Mouse (Mus musculus): ENCODE data around the gene Vps13d. TPM values are rescaled to one million over a fixed set of nuclear protein-coding genes. Genes with fewer than 3 reads are reported as not detected.

Gene Vps13d
- total and polyA plus RNA-seq, 2 experiments from 2014 or later = 9.0 to 42.6 TPM

DNA sequence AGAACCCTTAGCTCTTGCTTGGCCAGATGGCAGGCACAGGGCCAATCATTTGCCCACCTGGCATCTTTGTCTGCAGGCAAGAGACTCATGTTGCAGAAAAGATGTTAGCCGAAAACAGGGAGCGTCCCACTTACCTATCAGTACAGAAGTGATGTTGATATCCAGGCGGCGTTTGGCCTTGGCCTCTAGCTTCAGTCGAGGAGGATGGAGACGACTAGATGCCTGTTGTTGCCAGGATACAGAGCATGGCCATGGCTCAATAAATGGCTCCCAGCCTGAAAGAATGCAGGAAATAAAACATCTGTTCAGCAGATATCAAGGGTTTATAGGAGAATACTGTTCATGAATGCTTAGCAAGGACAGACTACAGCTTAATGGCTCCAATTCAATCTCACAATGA is 88.0 kb downstream of the Vps13d start:
- Histone ChIP-seq H3K4me1 (ENCODE audit: control insufficient read depth, insufficient read depth) (no peaks in the 10 kb centered on the region), H3K27me3 (ENCODE audit: control insufficient read depth, insufficient read depth, low read length) (no peaks in the 10 kb centered on the region), H3K9ac (replicated peaks; ENCODE audit: low read depth, low read length) (no peak overlapping the region), H3K27ac (ENCODE audit: low read depth) (no peak overlapping the region), H3K36me3 (replicated peaks; ENCODE audit: control insufficient read depth, insufficient read depth, low read length) (peaks cover 100% of the 10 kb centered on the region), H3K4me3 (ENCODE audit: low read depth, low read length) (no peak overlapping the region), H3K9me3 (replicated peaks; ENCODE audit: control insufficient read depth, low read length) (no peaks in the 10 kb centered on the region), H3K4me2 (ENCODE audit: low read depth, low read length) (no peak overlapping the region)
- DNase-seq (ENCODE audit: low spot score) (no peak), ATAC-seq (ENCODE audit: insufficient read depth, low read depth) (no peak)
- TF ChIP-seq CTCF (IDR thresholded peaks at IDR 0.05; ENCODE audit: low read depth) = no peak
- 68% methylated on average over 6 of the region's 6 CpGs for WGBS

- ATAC-seq (ENCODE audit: insufficient read depth, low read depth) (no peak), DNase-seq (ENCODE audit: low spot score) (no peak)
- TF ChIP-seq CTCF (IDR thresholded peaks at IDR 0.05; ENCODE audit: low read depth) (no peak), EP300 (IDR thresholded peaks at IDR 0.05; ENCODE audit: low read depth) (no peak)
- WGBS = 80% methylated on average over 6 of the region's 6 CpGs
- Histone ChIP-seq H3K4me3 (ENCODE audit: low read depth, low read length) (no peak overlapping the region), H3K36me3 (replicated peaks; ENCODE audit: control insufficient read depth, insufficient read depth, low read length) (peaks cover 97% of the 10 kb centered on the region), H3K27ac (ENCODE audit: low read depth) (no peak overlapping the region), H3K27me3 (ENCODE audit: control insufficient read depth, insufficient read depth, low read length) (no peaks in the 10 kb centered on the region), H3K9ac (replicated peaks; ENCODE audit: low read depth, low read length) (no peak overlapping the region), H3K4me2 (ENCODE audit: low read depth, low read length) (no peak overlapping the region), H3K9me3 (replicated peaks; ENCODE audit: control insufficient read depth, low read length) (no peaks in the 10 kb centered on the region), H3K4me1 (ENCODE audit: control insufficient read depth, insufficient read depth) (no peaks in the 10 kb centered on the region)
Measured at GRCm38 (mm10) chr4:145105319-145105718, 89.5 kb downstream of the Vps13d start.

DNA sequence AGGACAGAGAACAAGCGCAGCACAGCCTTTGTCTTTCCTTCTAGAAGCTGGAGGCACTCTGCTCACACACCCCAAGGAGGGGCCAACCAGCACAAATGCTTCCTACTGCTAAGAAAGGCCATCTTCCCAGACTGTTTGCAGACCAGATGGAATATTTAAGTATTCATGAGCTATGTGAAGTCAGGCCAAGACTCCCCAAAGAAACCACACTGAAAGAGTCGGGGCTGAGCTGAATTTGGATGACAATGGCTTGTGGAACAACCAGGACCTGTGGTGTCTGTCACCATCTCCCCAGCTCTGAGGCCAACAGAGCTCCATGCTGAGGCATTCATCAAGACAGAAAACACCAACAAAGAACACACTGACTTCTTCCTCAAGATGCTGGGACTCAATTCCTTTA is 89.9 kb downstream of the Vps13d start:
- H3K27ac ChIP-seq (ENCODE audit: low read depth) = no peak overlapping the region
- H3K4me3 ChIP-seq (ENCODE audit: low read depth, low read length) = no peak overlapping the region
- DNase-seq (ENCODE audit: low spot score) = no peak
- no peaks in the 10 kb centered on the region for H3K27me3 ChIP-seq (ENCODE audit: control insufficient read depth, insufficient read depth, low read length)
- H3K4me2 ChIP-seq (ENCODE audit: low read depth, low read length) = no peak overlapping the region
- TF ChIP-seq EP300 (IDR thresholded peaks at IDR 0.05; ENCODE audit: low read depth) (no peak), CTCF (IDR thresholded peaks at IDR 0.05; ENCODE audit: low read depth) (no peak)
- peaks cover 96% of the 10 kb centered on the region for H3K36me3 ChIP-seq (replicated peaks; ENCODE audit: control insufficient read depth, insufficient read depth, low read length)
- H3K4me1 ChIP-seq (ENCODE audit: control insufficient read depth, insufficient read depth) = no peaks in the 10 kb centered on the region
- 82% methylated on average over 2 of the region's 2 CpGs for WGBS
- H3K9me3 ChIP-seq (replicated peaks; ENCODE audit: control insufficient read depth, low read length) = no peaks in the 10 kb centered on the region
- ATAC-seq (ENCODE audit: insufficient read depth, low read depth) = no peak
- H3K9ac ChIP-seq (replicated peaks; ENCODE audit: low read depth, low read length) = no peak overlapping the region

DNA sequence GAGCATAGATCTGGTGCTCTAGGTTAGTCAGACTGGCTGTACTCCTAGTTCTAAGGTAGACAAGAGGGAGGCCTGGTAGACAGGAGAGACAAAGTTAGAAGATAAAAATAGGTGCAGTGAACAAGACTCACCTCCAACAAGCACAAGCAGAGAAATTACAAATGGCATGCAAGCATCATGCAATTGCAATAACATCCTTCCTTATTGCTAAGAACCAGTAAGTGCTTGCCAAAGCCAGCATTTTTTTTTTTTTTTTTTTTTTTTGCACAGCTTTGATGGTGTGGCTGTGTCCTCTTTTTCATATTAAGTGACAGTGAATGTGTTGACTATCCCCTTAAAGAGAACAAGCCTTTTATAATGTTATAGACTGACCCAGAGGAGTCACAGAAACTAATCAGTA is 91.2 kb downstream of the Vps13d start:
- Histone ChIP-seq H3K4me3 (ENCODE audit: low read depth, low read length) (no peak overlapping the region), H3K36me3 (replicated peaks; ENCODE audit: control insufficient read depth, insufficient read depth, low read length) (peaks cover 96% of the 10 kb centered on the region), H3K9me3 (replicated peaks; ENCODE audit: control insufficient read depth, low read length) (no peaks in the 10 kb centered on the region), H3K4me2 (ENCODE audit: low read depth, low read length) (no peak overlapping the region), H3K9ac (replicated peaks; ENCODE audit: low read depth, low read length) (no peak overlapping the region), H3K27me3 (ENCODE audit: control insufficient read depth, insufficient read depth, low read length) (no peaks in the 10 kb centered on the region), H3K4me1 (ENCODE audit: control insufficient read depth, insufficient read depth) (no peaks in the 10 kb centered on the region), H3K27ac (ENCODE audit: low read depth) (no peak overlapping the region)
- TF ChIP-seq EP300 (IDR thresholded peaks at IDR 0.05; ENCODE audit: low read depth) (no peak), CTCF (IDR thresholded peaks at IDR 0.05; ENCODE audit: low read depth) (no peak)
- no peak for DNase-seq (ENCODE audit: low spot score)
- ATAC-seq (ENCODE audit: insufficient read depth, low read depth) = no peak

- no peak overlapping the region for H3K4me2 ChIP-seq (ENCODE audit: low read depth, low read length)
- no peaks in the 10 kb centered on the region for H3K27me3 ChIP-seq (ENCODE audit: control insufficient read depth, insufficient read depth, low read length)
- ATAC-seq (ENCODE audit: insufficient read depth, low read depth) (no peak), DNase-seq (ENCODE audit: low spot score) (no peak)
- 78% methylated on average over 6 of the region's 6 CpGs for WGBS
- H3K9ac ChIP-seq (replicated peaks; ENCODE audit: low read depth, low read length) = no peak overlapping the region
- TF ChIP-seq CTCF (IDR thresholded peaks at IDR 0.05; ENCODE audit: low read depth) (no peak), EP300 (IDR thresholded peaks at IDR 0.05; ENCODE audit: low read depth) (no peak)
- no peaks in the 10 kb centered on the region for H3K9me3 ChIP-seq (replicated peaks; ENCODE audit: control insufficient read depth, low read length)
- no peak overlapping the region for H3K27ac ChIP-seq (ENCODE audit: low read depth)
- no peak overlapping the region for H3K4me3 ChIP-seq (ENCODE audit: low read depth, low read length)
- H3K36me3 ChIP-seq (replicated peaks; ENCODE audit: control insufficient read depth, insufficient read depth, low read length) = peaks cover 96% of the 10 kb centered on the region
- no peaks in the 10 kb centered on the region for H3K4me1 ChIP-seq (ENCODE audit: control insufficient read depth, insufficient read depth)
Measured at GRCm38 (mm10) chr4:145101823-145102718, 92.7 kb downstream of the Vps13d start.

- Histone ChIP-seq H3K9me3 (replicated peaks; ENCODE audit: control insufficient read depth, low read length) (no peaks in the 10 kb centered on the region), H3K36me3 (replicated peaks; ENCODE audit: control insufficient read depth, insufficient read depth, low read length) (peaks cover 96% of the 10 kb centered on the region), H3K4me1 (ENCODE audit: control insufficient read depth, insufficient read depth) (no peaks in the 10 kb centered on the region), H3K4me2 (ENCODE audit: low read depth, low read length) (no peak overlapping the region), H3K9ac (replicated peaks; ENCODE audit: low read depth, low read length) (no peak overlapping the region), H3K27ac (ENCODE audit: low read depth) (no peak overlapping the region), H3K27me3 (ENCODE audit: control insufficient read depth, insufficient read depth, low read length) (no peaks in the 10 kb centered on the region), H3K4me3 (ENCODE audit: low read depth, low read length) (no peak overlapping the region)
- DNase-seq (ENCODE audit: low spot score) (no peak), ATAC-seq (ENCODE audit: insufficient read depth, low read depth) (no peak)
- WGBS = 79% methylated on average over 6 of the region's 6 CpGs
- TF ChIP-seq EP300 (IDR thresholded peaks at IDR 0.05; ENCODE audit: low read depth) (no peak), CTCF (IDR thresholded peaks at IDR 0.05; ENCODE audit: low read depth) (no peak)
Measured at GRCm38 (mm10) chr4:145099853-145100252, 95.0 kb downstream of the Vps13d start.
